Mouse (Mus musculus) mouse embryonic stem cell (cell line): ENCODE results near the gene Adamtsl5.

Experiments used
- in situ Hi-C, 2 experiments: fragments of 300-500 bp; cut with MboI; formaldehyde crosslinking; loops; 1 replicate in 1 of 2; 3 replicates in 1 of 2; pipeline ENCODE4 v1.14.3; 2019 to 2020; ENCODE audit warnings: low sequenced_read_pairs in 2 of 2, low pct_unique_long_range_greater_than_20kb in 1 of 2, mixed read lengths in 1 of 2; ENCODE audit not compliant: unreplicated experiment in 1 of 2

The Adamtsl5 gene

GRCm38 (mm10) chr10:80376160-80376559, 27.9 kb upstream of the Adamtsl5 start:
- in situ Hi-C loops = no loop called here

- in situ Hi-C loops = loop anchor here in 1 of 2 experiments (5.0 to 25.0 kb wide), 2 partner anchors 133 to 187 kb away; partner anchors contain the start of gene Efna2
These were observed 25.9 kb upstream of the Adamtsl5 start for GRCm38 (mm10) chr10:80374063-80374462.

- in situ Hi-C loops = loop anchor here in 1 of 2 experiments (5.0 to 25.0 kb wide), 2 partner anchors 135 to 185 kb away; partner anchors contain the start of gene Efna2
These were observed 24.5 kb upstream of the Adamtsl5 start for GRCm38 (mm10) chr10:80372706-80373105.

GRCm38 (mm10) chr10:80371983-80372382, 23.8 kb upstream of the Adamtsl5 start:
- in situ Hi-C loops = loop anchor here in 1 of 2 experiments (5.0 to 25.0 kb wide), 2 partner anchors 135 to 185 kb away; partner anchors contain the start of gene Efna2

GRCm38 (mm10) chr10:80371411-80371966, 23.3 kb upstream of the Adamtsl5 start:
- in situ Hi-C loops = loop anchor here in 1 of 2 experiments (5.0 to 25.0 kb wide), 2 partner anchors 136 to 184 kb away; partner anchors contain the start of gene Efna2

GRCm38 (mm10) chr10:80369995-80370747, 22.0 kb upstream of the Adamtsl5 start:
- in situ Hi-C loops = loop anchor here in 1 of 2 experiments (5.0 to 25.0 kb wide), 2 partner anchors 137 to 183 kb away; partner anchors contain the start of gene Efna2

GRCm38 (mm10) chr10:80368392-80368791, 20.2 kb upstream of the Adamtsl5 start:
- in situ Hi-C loops = loop anchor here in 1 of 2 experiments (25.0 kb wide), 1 partner anchor 181 kb away; the partner anchor contains the start of gene Efna2

- in situ Hi-C loops = loop anchor here in 1 of 2 experiments (25.0 kb wide), 1 partner anchor 181 kb away; the partner anchor contains the start of gene Efna2
These were observed 19.7 kb upstream of the Adamtsl5 start for GRCm38 (mm10) chr10:80367954-80368353.

- in situ Hi-C loops = loop anchor here in 1 of 2 experiments (25.0 kb wide), 1 partner anchor 178 kb away; the partner anchor contains the start of gene Efna2
These were observed 17.5 kb upstream of the Adamtsl5 start for GRCm38 (mm10) chr10:80365736-80366135.

- in situ Hi-C loops = loop anchor here in 1 of 2 experiments (25.0 kb wide), 1 partner anchor 176 kb away; the partner anchor contains the start of gene Efna2
These were observed 15.5 kb upstream of the Adamtsl5 start for GRCm38 (mm10) chr10:80363734-80364133.

GRCm38 (mm10) chr10:80357994-80358639, 9.9 kb upstream of the Adamtsl5 start:
- in situ Hi-C loops = loop anchor here in 1 of 2 experiments (25.0 kb wide), 1 partner anchor 171 kb away; the partner anchor contains the start of gene Efna2

GRCm38 (mm10) chr10:80357336-80357735, 9.1 kb upstream of the Adamtsl5 start:
- in situ Hi-C loops = loop anchor here in 1 of 2 experiments (25.0 kb wide), 1 partner anchor 170 kb away; the partner anchor contains the start of gene Efna2

GRCm38 (mm10) chr10:80356737-80357136, 8.5 kb upstream of the Adamtsl5 start:
- in situ Hi-C loops = loop anchor here in 1 of 2 experiments (25.0 kb wide), 1 partner anchor 169 kb away; the partner anchor contains the start of gene Efna2

- in situ Hi-C loops = loop anchor here in 1 of 2 experiments (25.0 kb wide), 1 partner anchor 169 kb away; the partner anchor contains the start of gene Efna2
These were observed 7.9 kb upstream of the Adamtsl5 start, which contains the start of gene Plk5 for GRCm38 (mm10) chr10:80356001-80356682. Gene Plk5, plus strand, starts transcription at chr10:80356459.

GRCm38 (mm10) chr10:80355431-80355830, 7.2 kb upstream of the Adamtsl5 start:
- in situ Hi-C loops = loop anchor here in 1 of 2 experiments (25.0 kb wide), 1 partner anchor 168 kb away; the partner anchor contains the start of gene Efna2

- in situ Hi-C loops = loop anchor here in 1 of 2 experiments (25.0 kb wide), 1 partner anchor 165 kb away; the partner anchor contains the start of gene Efna2
These were observed 4.5 kb upstream of the Adamtsl5 start for GRCm38 (mm10) chr10:80352727-80353126.

GRCm38 (mm10) chr10:80351896-80352295, 3.7 kb upstream of the Adamtsl5 start:
- in situ Hi-C loops = loop anchor here in 1 of 2 experiments (25.0 kb wide), 1 partner anchor 165 kb away; the partner anchor contains the start of gene Efna2
